Mouse (Mus musculus) urinary bladder, adult 2 months (tissue): ENCODE data around the gene Ptprm. TPM values are rescaled to one million over a fixed set of nuclear protein-coding genes. Genes with fewer than 3 reads are reported as not detected.

ENCODE experiments used
- DNase-seq: peaks from one replicate; pipeline ENCODE4 v3.0.0; 2022; ENCODE audit warnings: low spot score
- polyA plus RNA-seq: library from polyadenylated mRNA; depleted of rRNA; stranded (reverse); fragments of >200 nt; gene quantifications from 2 replicates; pipeline ENCODE4 v1.2.3, GENCODE M21; 2012

Gene Ptprm
- polyA plus RNA-seq, 1 experiment, result 15.0 TPM

GRCm38 (mm10) chr17:67073580-67073979 is 280.7 kb downstream of the Ptprm start:
- no peak for DNase-seq

DNA sequence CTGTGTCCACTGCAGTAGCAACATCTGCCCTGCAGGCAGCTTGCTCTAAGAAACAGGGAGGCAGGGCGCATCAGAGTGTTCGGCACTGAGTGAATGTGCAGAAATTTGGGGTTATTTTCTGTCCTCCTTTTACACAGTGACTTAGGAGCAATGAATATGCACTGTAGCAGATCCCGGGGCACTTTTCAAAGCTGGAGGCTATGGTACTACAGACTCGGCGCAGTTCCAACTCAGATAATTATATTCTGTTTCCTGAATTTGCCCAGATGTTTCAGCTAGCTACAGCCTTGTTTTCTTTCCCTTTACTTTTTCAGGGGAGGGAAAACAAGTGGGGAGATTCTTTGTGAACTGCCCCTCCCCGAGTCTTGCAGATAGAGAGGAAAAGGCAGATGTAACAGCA is 281.1 kb downstream of the Ptprm start:
- DNase-seq, result no peak

- no peak for DNase-seq
Measured at GRCm38 (mm10) chr17:67071231-67072009, 282.8 kb downstream of the Ptprm start.

GRCm38 (mm10) chr17:67063611-67064010 is 290.6 kb downstream of the Ptprm start:
- DNase-seq, result no peak

DNA sequence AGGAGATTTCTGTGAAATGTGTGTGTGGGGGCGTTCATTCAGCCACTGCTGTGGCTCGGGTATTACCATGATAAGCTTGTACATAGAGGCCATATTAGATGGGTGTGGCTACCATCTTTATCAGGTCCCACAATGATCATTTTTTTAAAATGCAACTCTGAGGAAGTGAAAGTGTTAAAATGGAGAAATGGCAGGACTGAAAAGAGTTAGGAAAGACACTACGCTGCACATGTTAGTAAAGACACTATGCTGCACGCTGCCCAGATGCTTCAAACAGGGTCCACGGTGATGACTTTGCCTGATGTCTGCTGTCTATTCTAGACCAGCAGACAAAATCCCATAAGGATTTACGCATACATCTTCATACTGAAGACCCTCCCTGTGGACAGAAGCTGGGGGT is 298.6 kb downstream of the Ptprm start:
- no peak for DNase-seq

DNA sequence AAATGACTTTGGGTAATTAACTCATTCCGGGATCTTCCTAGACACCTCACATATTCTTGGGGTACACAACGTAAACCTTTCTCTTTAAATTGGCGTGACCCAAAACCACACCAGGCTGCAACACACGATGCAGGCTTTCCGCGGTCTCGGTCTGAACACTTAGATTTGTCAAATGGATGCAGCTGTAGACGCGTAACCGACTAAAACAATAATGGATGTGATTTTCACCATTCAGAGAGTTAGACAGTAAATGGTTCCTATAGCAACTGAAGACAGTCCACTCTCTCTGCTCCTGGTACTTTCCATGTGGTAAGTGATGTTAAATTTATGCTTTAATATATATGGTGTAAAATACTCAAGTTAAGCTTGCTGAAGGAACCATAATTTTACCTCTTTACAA is 300.1 kb downstream of the Ptprm start:
- no peak for DNase-seq

DNA sequence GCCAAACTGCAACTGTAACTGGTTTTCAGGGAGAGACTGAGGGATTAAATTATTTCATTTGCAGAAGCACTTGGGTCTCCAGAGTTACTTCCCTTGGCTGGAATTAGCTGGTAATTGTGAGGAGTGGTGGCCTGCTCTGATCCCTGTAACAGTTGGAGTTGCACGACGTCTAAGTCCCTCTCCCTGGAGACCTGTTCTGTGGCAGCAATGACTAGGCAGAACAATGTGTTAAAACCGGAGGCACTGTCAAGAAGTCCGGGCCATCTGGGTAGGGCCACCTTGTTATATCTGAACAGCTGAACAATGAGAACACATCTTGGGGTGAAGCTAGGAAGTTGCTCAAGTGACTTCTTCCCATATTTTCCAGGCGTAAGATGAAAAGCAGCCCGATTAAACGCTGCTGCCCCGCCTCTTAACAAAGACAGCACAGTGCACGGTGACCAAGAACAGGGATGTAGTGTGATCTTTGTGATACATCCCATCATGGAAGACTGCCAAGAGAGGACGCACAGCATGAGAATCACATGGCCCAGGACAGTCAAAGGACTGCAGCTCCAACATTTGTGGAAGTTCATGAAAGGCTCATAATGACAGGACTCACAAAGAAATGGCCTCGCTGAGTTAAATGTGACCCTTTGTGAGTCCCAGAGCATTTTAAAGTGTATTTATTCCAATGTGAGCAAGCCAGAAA is 301.5 kb downstream of the Ptprm start:
- no peak for DNase-seq

DNA sequence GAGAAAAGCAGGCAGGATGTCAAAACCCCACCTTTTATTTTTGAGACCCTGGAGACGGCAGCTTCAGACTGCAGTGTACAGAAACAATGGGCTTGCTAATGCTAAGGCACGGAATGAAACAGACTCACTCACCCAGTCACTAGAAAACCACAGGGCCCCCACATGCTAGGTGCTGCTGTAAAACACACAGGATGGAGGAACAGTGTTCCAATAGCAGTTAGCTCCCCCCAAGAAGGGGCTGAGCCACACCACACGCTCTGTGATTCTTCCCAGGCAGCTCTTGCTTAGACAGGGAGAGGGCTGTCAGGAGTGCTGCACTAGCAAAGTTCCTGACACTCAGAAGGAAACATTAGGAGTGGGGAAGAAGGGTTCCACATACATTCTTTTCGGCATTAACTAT is 306.6 kb downstream of the Ptprm start:
- DNase-seq, result no peak

- no peak for DNase-seq
Measured at GRCm38 (mm10) chr17:67038558-67038957, 315.7 kb downstream of the Ptprm start.

DNA sequence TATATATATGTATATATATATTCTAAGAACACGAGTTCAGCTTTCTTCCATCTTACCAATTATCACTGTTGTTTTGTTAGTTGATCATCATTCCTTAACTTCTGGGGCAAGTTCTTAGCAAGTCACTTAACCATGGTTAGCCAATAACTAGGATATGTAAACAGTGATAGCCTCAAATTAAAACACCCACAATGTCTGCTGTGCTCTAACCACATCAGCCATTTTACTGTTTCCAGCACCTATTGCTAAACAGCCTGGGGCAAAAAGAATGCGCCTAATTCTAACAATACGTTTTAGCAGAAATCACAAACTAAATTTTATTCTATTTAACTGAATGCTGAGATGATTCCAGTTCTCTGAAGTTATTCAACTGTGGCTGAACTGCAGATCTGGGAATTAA is 320.7 kb downstream of the Ptprm start:
- DNase-seq, result no peak

- no peak for DNase-seq
Measured at GRCm38 (mm10) chr17:67032021-67032420, 322.2 kb downstream of the Ptprm start.

DNA sequence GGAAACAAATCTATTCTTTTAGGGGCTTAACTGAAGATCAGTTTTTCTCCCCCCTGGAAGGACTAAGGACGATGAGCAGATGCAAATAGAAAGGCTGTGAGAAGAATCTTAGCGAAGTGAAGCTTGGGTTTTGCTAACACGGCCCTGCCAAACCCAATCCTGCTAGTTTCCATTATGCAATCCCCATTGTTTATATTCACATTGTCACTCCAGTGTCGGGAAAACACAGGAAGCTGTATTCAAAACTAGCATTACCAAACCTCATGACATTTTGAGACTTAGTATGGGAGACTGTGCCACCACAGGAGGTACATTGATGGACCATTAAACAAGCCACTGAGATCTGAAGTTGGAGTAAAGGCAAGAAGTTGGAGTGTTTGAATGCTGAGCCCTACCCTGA is 322.9 kb downstream of the Ptprm start:
- DNase-seq, result no peak

DNA sequence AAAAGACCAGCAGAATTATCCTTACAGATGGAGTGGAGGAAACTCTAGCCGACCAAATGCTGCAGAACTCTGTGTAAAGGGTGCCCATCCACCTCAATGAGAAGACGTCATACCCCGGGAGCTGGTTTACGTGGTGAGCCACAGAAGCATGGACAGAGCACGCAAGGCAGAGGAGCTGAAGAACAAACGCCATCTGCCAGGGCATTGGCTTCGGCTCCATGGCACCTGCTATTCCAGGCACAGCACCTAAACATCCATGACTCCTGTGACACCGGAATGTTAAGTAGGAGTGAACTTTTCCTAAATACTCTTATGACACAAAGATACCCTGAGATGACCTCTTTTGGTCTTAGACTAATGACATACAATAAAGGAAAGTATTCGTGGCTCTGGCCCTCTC is 327.0 kb downstream of the Ptprm start:
- DNase-seq, result no peak

- no peak for DNase-seq
Measured at GRCm38 (mm10) chr17:67016501-67016900, 337.8 kb downstream of the Ptprm start.

DNA sequence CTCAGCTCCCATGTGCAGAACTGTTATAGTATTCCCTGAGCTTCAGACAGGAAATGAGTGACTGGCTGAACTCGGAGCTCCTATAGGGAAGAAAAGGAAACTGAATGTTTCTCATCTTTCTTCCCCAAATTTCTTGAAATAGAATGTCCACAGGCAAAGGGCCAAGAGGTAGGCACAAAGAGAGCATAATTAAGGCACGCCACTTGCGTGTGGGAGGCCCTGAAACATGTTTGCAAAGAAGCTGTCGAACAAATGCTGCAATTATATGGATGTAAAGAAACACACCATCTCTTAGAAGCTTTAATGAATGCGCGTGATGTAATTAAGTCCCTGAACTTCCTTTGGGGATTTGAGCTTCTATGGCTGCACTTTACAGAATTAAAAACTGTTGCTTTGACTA is 341.0 kb downstream of the Ptprm start:
- DNase-seq, result no peak

DNA sequence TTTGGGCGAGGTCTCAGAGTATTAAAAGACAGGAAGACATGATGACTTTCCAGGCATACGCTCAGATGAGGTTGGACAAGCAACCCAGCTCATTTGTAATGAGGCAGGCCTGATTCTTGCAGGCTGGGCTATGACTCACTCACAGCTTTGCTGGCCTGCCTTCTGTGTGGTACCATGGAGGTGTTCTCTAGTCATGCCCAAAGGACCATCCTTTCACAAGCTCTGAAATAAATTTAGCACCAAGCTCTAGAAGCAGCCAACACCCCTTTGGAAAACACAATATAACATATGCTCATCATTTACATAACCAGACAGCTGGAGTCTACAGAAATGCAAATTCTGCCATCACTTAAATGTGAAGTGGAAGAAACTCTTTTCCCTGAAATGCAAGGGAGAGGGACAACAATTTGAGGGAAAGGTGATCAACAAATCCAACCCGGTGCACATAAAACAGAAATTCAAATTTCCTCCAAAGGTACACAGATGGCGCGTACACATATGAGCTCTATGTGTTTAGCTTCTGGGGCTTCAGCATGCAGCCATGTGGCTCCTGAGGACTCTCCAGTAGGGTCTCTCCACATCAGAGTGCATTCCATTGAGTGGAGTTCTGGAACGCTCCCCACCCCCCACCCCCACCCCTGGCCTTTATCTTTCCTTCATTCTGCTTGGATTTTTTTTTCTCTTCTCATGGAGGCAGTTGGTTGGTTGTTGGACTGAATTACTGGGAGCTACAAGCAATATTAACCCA is 342.2 kb downstream of the Ptprm start:
- no peak for DNase-seq

DNA sequence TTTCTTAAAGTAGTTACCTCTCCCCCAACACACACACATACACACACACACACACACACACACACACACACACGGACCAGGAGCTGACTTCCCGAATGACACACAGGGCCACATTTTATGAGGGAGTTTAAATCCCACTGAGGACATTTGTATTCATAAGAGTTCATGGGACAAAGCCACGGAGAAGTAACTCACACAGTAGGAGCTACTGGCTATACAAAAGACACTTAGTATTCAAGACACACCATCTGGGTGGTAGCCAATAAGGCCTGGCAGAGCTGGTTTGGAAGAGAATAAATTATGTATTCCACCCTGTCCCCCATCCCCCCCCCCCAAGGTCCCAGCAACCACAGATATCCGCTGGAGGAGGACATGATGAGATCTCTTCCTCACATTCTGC is 344.1 kb downstream of the Ptprm start:
- no peak for DNase-seq

- no peak for DNase-seq
Measured at GRCm38 (mm10) chr17:67008137-67008536, 346.1 kb downstream of the Ptprm start.

DNA sequence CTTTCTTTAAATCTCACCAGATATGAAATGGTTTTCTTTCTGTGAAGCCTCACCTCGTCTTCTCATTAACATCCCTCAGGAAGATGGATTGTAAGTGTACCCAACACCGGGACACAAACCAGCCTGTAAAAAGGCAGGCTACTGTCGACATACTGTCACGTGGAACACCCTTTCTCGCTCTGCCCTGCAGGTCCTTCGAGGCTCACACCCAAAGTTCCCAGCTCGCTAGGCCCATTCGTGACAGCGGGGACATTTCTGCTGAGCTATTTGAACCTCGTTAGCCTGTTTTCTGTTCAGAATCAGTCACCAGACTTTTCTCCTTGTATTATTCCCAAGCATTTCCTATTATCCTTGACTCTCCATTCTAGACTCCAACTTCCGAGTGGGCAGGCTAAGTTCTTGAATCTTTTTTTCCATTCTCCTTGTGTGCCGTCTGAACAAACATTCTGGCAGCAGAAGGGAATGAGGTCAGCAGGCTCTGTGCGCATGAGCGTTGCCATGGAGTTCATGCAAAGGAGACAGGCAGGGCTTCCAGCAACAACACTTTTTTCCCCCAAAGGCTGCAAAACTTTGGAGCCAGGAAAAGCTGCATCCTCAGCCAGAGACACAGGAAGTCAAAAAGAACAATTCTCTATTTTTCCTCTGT is 347.4 kb downstream of the Ptprm start:
- no peak for DNase-seq

GRCm38 (mm10) chr17:66996882-66997281 is 357.4 kb downstream of the Ptprm start:
- no peak for DNase-seq

DNA sequence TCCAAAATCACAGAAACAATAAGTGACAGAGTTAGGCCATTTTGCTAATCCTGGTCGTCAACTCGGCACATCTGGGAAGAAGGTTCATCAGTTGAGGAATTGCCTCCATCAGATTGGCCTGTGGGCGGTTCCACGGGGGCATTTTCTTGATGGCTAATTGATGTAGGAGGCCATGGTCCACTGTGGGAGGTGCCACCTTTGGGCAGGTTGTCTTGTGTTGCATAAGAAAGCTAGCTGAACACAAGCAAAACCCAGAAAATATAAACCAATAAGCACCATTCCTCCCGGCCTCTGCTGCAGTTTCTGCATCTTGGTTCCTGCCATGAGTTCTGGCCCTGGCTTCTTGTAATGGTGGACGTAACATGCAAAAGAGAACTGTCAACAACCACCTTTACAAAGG is 358.2 kb downstream of the Ptprm start:
- no peak for DNase-seq

- no peak for DNase-seq
Measured at GRCm38 (mm10) chr17:66991815-66992214, 362.4 kb downstream of the Ptprm start.
